ENCODE assay signal across 9 mouse cellular contexts in the genomic region with DNA sequence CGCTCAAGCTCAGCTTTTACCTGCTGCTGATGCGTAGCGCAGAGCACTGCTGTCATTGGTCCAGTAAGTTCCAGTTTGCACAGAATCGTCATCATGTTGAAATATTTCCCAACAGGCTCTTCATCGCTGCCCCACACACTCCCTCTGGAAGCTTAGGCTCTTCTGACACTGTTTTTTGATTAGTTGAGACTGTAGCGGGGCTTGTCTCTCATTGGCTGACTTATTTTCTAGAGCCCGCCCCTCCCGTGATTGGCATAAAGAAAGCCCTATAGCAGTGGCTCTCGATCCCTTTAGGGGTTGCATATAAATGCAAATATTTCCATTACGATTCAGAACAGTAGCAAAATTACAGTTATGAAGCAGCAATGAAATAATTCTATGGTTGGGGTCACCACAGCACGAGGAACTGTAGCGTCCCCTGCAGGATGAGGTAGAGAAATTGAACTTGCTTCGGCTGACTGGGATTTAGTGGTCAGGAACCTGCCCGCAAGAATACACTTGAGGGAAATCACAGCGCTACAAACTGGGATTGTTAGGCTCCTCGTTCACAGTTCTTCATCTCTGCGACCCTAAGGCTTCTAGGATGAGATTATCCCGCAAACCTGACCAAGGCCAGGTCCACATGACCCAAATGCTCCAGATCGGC. TPM values are rescaled to one million over a fixed set of nuclear protein-coding genes. Genes with fewer than 3 reads are reported as not detected.
DNase-seq lines count a peak whose midpoint lies in the region; ATAC-seq lines count a peak whose summit lies in the region.
"Had no signal": no experiment of that assay in that cellular context is flagged by ENCODE, and none has a peak within 500 bp of the region (broad histone marks: within the 10 kb centered on the region; RNA-seq: fewer than 3 reads in every experiment).

No protein-coding gene starts in this region.

- no peaks in the 10 kb centered on the region for H3K36me3 ChIP-seq in hindbrain, embryonic 12.5 days
- H3K36me3 ChIP-seq in splenic B cell, adult 2 months (ENCODE audit: control insufficient read depth, insufficient read depth, low read length, poor library complexity, severe bottlenecking): no peaks in the 10 kb centered on the region

- peak overlapping the region; percentile 20; the same call in 1 of the 2 replicates for H3K4me3 ChIP-seq in hindbrain, embryonic 12.5 days

- peak; percentile 32 for DNase-seq in kidney, adult 18-20 months
- DNase-seq in kidney, adult 9 months: no peak
- DNase-seq in embryo, embryonic 11 days: peak; percentile 66
- peak; percentile 43 to 74 for DNase-seq in left cerebral cortex, postnatal 10 days (ENCODE audit: extremely low spot score in 1 of 2, low spot score in 2 of 2)
- peak; percentile 71 to 78 for DNase-seq in lung, postnatal 4 days
- peak; percentile 44 for DNase-seq in splenic B cell, adult 2 months (ENCODE audit: low read depth, low spot score)
- no peak for DNase-seq in spleen, postnatal 14 days (ENCODE audit: low spot score in 2 of 2)

- 32% methylated on average over 19 of the region's 19 CpGs for WGBS in hindbrain, embryonic 12.5 days

- peaks cover 45% of the 10 kb centered on the region for H3K27me3 ChIP-seq in hindbrain, embryonic 12.5 days
- H3K27me3 ChIP-seq in splenic B cell, adult 2 months (ENCODE audit: control insufficient read depth, insufficient read depth, low read length, poor library complexity, severe bottlenecking): no peaks in the 10 kb centered on the region

- peaks cover 6% of the 10 kb centered on the region for H3K4me1 ChIP-seq in hindbrain, embryonic 12.5 days

- peak overlapping the region; percentile 37 for H3K4me2 ChIP-seq in hindbrain, embryonic 12.5 days (replicated peaks)

- ATAC-seq in hindbrain, embryonic 12.5 days (ENCODE audit: low FRiP score): peak; percentile 55; the same call in 1 of the 2 replicates

- intact Hi-C loops in left cerebral cortex, postnatal 10 days (cut with DNase I): loop anchor here (5.0 kb wide), 1 partner anchor 36 kb away; no protein-coding TSS in a partner anchor

- no peak overlapping the region for H3K9ac ChIP-seq in hindbrain, embryonic 12.5 days

- H3K9me3 ChIP-seq in hindbrain, embryonic 12.5 days (replicated peaks): no peaks in the 10 kb centered on the region

- H3K27ac ChIP-seq in hindbrain, embryonic 12.5 days: 0 out of 2 replicates have a peak overlapping the region, but pooled peaks have one; percentile 23

RNA-seq across cellular contexts. Expression of gene St6galnac4, which starts 5.3 kb away (rescaled TPM):
- polyA plus RNA-seq in hindbrain, embryonic 12.5 days (2016; fragmentation: Nextera tagmentation; extraction: Ambion mirVana): 21.5 and 22.9 TPM in 2 replicates
- 10 to 100 TPM; 32.3 to 32.6 TPM for total RNA-seq in left cerebral cortex, postnatal 10 days (2021)

RNA-seq across cellular contexts. Expression of gene 9430097D07Rik, which starts 6.1 kb away (rescaled TPM):
- 0.31 and 0.56 TPM in 2 replicates for polyA plus RNA-seq in hindbrain, embryonic 12.5 days (2016; fragmentation: Nextera tagmentation; extraction: Ambion mirVana)
- total RNA-seq in left cerebral cortex, postnatal 10 days (2021): 1 to 10 TPM in 1 of 2 experiments, under 1 TPM in 1; 0.81 to 1.2 TPM
- total RNA-seq: neutrophil, adult 5-6 weeks had no signal

RNA-seq across cellular contexts. Expression of gene Pip5kl1, which starts 7.0 kb away (rescaled TPM):
- polyA plus RNA-seq in hindbrain, embryonic 12.5 days (2016; fragmentation: Nextera tagmentation; extraction: Ambion mirVana): 4.2 and 5.0 TPM in 2 replicates
- 10 to 100 TPM; 13.5 to 13.6 TPM for total RNA-seq in left cerebral cortex, postnatal 10 days (2021)

RNA-seq across cellular contexts. Expression of gene Dpm2, which starts 10.9 kb away (rescaled TPM):
- polyA plus RNA-seq in hindbrain, embryonic 12.5 days (2016; fragmentation: Nextera tagmentation; extraction: Ambion mirVana): 110 and 117 TPM in 2 replicates
- total RNA-seq in left cerebral cortex, postnatal 10 days (2021): 10 to 100 TPM; 83.9 to 86.8 TPM

RNA-seq across cellular contexts. Expression of gene St6galnac6, which starts 17.9 kb away (rescaled TPM):
- 13.5 and 14.3 TPM in 2 replicates for polyA plus RNA-seq in hindbrain, embryonic 12.5 days (2016; fragmentation: Nextera tagmentation; extraction: Ambion mirVana)
- 100 to 1,000 TPM; 122 to 127 TPM for total RNA-seq in left cerebral cortex, postnatal 10 days (2021)

Comparison
In these comparisons a context has a peak if more than half of its experiments do, and no peak if none do; other contexts are left out.
1. DNase-seq: peak in kidney, adult 18-20 months (single experiment), embryo, embryonic 11 days (single experiment), left cerebral cortex, postnatal 10 days (2 of 2), lung, postnatal 4 days (2 of 2) and splenic B cell, adult 2 months (single experiment); none in kidney, adult 9 months (single experiment) and spleen, postnatal 14 days (0 of 2).